Mouse (Mus musculus) liver, postnatal 0 days (tissue): ENCODE results near the gene Ptprr.
A peak's percentile ranks its signal among the peaks of the same experiment; 100 is the strongest.

Source experiments
- CTCF ChIP-seq: sonication (generic); IDR thresholded peaks from 2 replicates; pipeline ENCODE4 v1.5.1; 2016; ENCODE audit warnings: antibody characterized with exemption, low read depth
- EP300 ChIP-seq: IDR thresholded peaks from 2 replicates; pipeline ENCODE4 v1.6.1; 2016; ENCODE audit warnings: antibody characterized with exemption, low read depth, mild to moderate bottlenecking

DNA sequence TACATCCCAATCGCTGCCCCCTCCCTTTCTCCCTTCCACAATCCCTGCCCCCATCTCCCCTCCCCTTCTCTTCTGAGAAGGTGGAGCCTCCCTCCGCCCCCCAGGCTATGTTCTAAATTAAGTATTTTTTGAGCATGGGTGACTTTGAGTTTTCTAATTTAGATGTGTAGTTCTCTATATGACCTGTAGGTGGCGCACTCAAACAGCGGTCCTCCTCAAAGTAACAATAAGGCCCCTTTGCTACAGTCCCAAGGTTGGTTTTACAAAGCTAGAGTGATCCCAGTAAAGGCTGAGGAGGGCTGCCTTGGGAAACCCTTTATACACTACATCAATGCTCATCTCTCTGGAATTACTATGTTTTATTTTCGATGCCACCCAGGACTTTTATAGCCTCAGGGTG lies 181.0 kb downstream of the Ptprr start:
- TF ChIP-seq CTCF, result peak; percentile 79
- no peak for TF ChIP-seq EP300
